Mouse (Mus musculus) frontal cortex, adult 2 months (tissue): ENCODE measurements around the gene Cel. TPM values are rescaled to one million over a fixed set of nuclear protein-coding genes. Genes with fewer than 3 reads are reported as not detected.

Source experiments
- DNase-seq, 2 experiments: peaks; one replicate each; pipeline ENCODE4 v3.0.0; 2022; ENCODE audit warnings: low spot score in 1 of 2; ENCODE audit errors: extremely low spot score in 1 of 2
- polyA plus RNA-seq: library from polyadenylated mRNA; depleted of rRNA; stranded (reverse); fragments of >200 nt; gene quantifications from 2 replicates; pipeline ENCODE4 v1.2.3, GENCODE M21; 2012; rRNA removed

Cel gene
- polyA plus RNA-seq = 0.10 TPM in 1 of 2 replicates, not detected in the other

GRCm38 (mm10) chr2:28563303-28563702, at the start of gene Cel:
Gene Cel (minus strand): TSS chr2:28563403.
- DNase-seq = no peak

- DNase-seq = no peak
Measured at GRCm38 (mm10) chr2:28612436-28613063, 49.3 kb upstream of the Cel start.

GRCm38 (mm10) chr2:28611407-28611787, 48.2 kb upstream of the Cel start:
- no peak for DNase-seq

- no peak for DNase-seq
Measured at GRCm38 (mm10) chr2:28610716-28611406, 47.7 kb upstream of the Cel start.

GRCm38 (mm10) chr2:28609851-28610250, 46.6 kb upstream of the Cel start:
- DNase-seq = no peak

- DNase-seq = no peak
Measured at GRCm38 (mm10) chr2:28607341-28608165, 44.4 kb upstream of the Cel start.

GRCm38 (mm10) chr2:28606601-28607340, 43.6 kb upstream of the Cel start:
- DNase-seq = no peak

- DNase-seq = no peak
Measured at GRCm38 (mm10) chr2:28605789-28606541, 42.8 kb upstream of the Cel start.

GRCm38 (mm10) chr2:28603542-28603941, 40.3 kb upstream of the Cel start:
- no peak for DNase-seq

- DNase-seq = no peak
Measured at GRCm38 (mm10) chr2:28601720-28602590, 38.8 kb upstream of the Cel start.

GRCm38 (mm10) chr2:28599569-28599900, 36.3 kb upstream of the Cel start:
- DNase-seq = no peak

GRCm38 (mm10) chr2:28598692-28599568, 35.7 kb upstream of the Cel start:
- no peak for DNase-seq

GRCm38 (mm10) chr2:28597733-28598547, 34.7 kb upstream of the Cel start:
- DNase-seq = no peak

- no peak for DNase-seq
Measured at GRCm38 (mm10) chr2:28596998-28597397, 33.8 kb upstream of the Cel start.

- DNase-seq = no peak
Measured at GRCm38 (mm10) chr2:28596021-28596420, 32.8 kb upstream of the Cel start.

- DNase-seq = peak in 1 of 2 experiments; percentile 41
Measured at GRCm38 (mm10) chr2:28592809-28593208, 29.6 kb upstream of the Cel start.

- no peak for DNase-seq
Measured at GRCm38 (mm10) chr2:28591479-28591878, 28.3 kb upstream of the Cel start.
